Mouse (Mus musculus) liver, adult 2 months (tissue): ENCODE data around the gene Asb18. TPM values are rescaled to one million over a fixed set of nuclear protein-coding genes. Genes with fewer than 3 reads are reported as not detected.

Source experiments
- DNase-seq: peaks from one replicate; pipeline ENCODE4 v3.0.0-alpha.2; 2011; ENCODE audit warnings: low read depth, low spot score; ENCODE audit errors: extremely low read depth
- H3K27ac ChIP-seq: fragments of 200-500 bp; replicated peaks from 2 replicates; pipeline ENCODE4 v1.5.1; 2012; ENCODE audit warnings: low read depth, mild to moderate bottlenecking, control low read depth, inconsistent platforms, low read length; ENCODE audit not compliant: insufficient read depth
- H3K27me3 ChIP-seq: fragments of 200-500 bp; 2 replicates; pipeline ENCODE4 v1.6.1; 2012; ENCODE audit warnings: mild to moderate bottlenecking, moderate library complexity, low read length, inconsistent platforms; ENCODE audit not compliant: control insufficient read depth, insufficient read depth
- H3K36me3 ChIP-seq: fragments of 200-500 bp; 2 replicates; pipeline ENCODE4 v1.6.1; 2012; ENCODE audit warnings: low read length, inconsistent platforms; ENCODE audit not compliant: control insufficient read depth, insufficient read depth
- H3K4me1 ChIP-seq: fragments of 200-500 bp; 2 replicates; pipeline ENCODE4 v1.6.1; 2011; ENCODE audit warnings: low read length; ENCODE audit not compliant: control insufficient read depth, insufficient read depth
- H3K4me3 ChIP-seq: fragments of 200-500 bp; 2 replicates; pipeline ENCODE4 v1.5.1; 2011; ENCODE audit warnings: low read depth, mild to moderate bottlenecking, control low read depth, low read length, moderate library complexity; ENCODE audit not compliant: insufficient read depth
- H3K79me2 ChIP-seq: fragments of 200-500 bp; 2 replicates; pipeline ENCODE4 v1.6.1; 2012; ENCODE audit warnings: inconsistent platforms, mild to moderate bottlenecking, low read length, moderate library complexity; ENCODE audit not compliant: control insufficient read depth, insufficient read depth
- H3K9ac ChIP-seq: fragments of 200-500 bp; 2 replicates; pipeline ENCODE4 v1.6.1; 2012; ENCODE audit warnings: low read depth, mild to moderate bottlenecking, control low read depth, inconsistent platforms, low read length
- CTCF ChIP-seq: fragments of 200-500 bp; IDR thresholded peaks from 2 replicates; pipeline ENCODE4 v1.5.1; 2011; ENCODE audit warnings: low read depth, low read length, control low read depth
- POLR2A ChIP-seq: fragments of 200-500 bp; IDR thresholded peaks from 2 replicates; pipeline ENCODE4 v1.6.1; 2011; ENCODE audit warnings: low read length, control low read depth; ENCODE audit not compliant: insufficient read depth; ENCODE audit errors: extremely low read depth
- WGBS: fragments of 180-500 bp; shearing (Covaris S2); methylation state at CpG from one replicate; pipeline ENCODE4 v1.1.7; 2018; 5-methylcytosine and 5-hydroxymethylcytosine counted together
- polyA plus RNA-seq: library from polyadenylated mRNA; depleted of rRNA; stranded (reverse); fragments of >200 nt; gene quantifications from 2 replicates; pipeline ENCODE4 v1.2.3, GENCODE M21; 2012; rRNA removed
- total RNA-seq: library from RNA; depleted of rRNA; stranded (reverse); fragments of >200 nt; gene quantifications from 2 replicates; pipeline ENCODE4 v1.2.3, GENCODE M21; 2014; rRNA removed

Asb18 gene
- total and polyA plus RNA-seq, 2 experiments, result not detected

- Histone ChIP-seq H3K27ac (no peak overlapping the region), H3K36me3 (no peaks in the 10 kb centered on the region), H3K79me2 (no peaks in the 10 kb centered on the region), H3K27me3 (no peaks in the 10 kb centered on the region), H3K4me3 (no peak overlapping the region), H3K9ac (no peak overlapping the region), H3K4me1 (no peaks in the 10 kb centered on the region)
- DNase-seq, result no peak
- 88% methylated on average over 1 of the region's 1 CpGs for WGBS
- TF ChIP-seq POLR2A (no peak), CTCF (no peak)
Measured at GRCm38 (mm10) chr1:89902641-89903040, 111.8 kb downstream of the Asb18 start.

GRCm38 (mm10) chr1:89902236-89902635 is 112.2 kb downstream of the Asb18 start:
- no peaks in the 10 kb centered on the region for H3K79me2 ChIP-seq

GRCm38 (mm10) chr1:89901381-89901780 is 113.1 kb downstream of the Asb18 start:
- no peak overlapping the region for H3K9ac ChIP-seq
- H3K4me1 ChIP-seq, result no peaks in the 10 kb centered on the region
- no peaks in the 10 kb centered on the region for H3K27me3 ChIP-seq
- no peak overlapping the region for H3K4me3 ChIP-seq
- WGBS, result 83% methylated on average over 4 of the region's 4 CpGs
- TF ChIP-seq CTCF (no peak), POLR2A (no peak)
- H3K79me2 ChIP-seq, result no peaks in the 10 kb centered on the region
- no peaks in the 10 kb centered on the region for H3K36me3 ChIP-seq
- DNase-seq, result no peak
- no peak overlapping the region for H3K27ac ChIP-seq

More at GRCm38 (mm10) chr1:89902236-89902635, 112.2 kb downstream of the Asb18 start:
- Histone ChIP-seq H3K4me1 (no peaks in the 10 kb centered on the region), H3K36me3 (no peaks in the 10 kb centered on the region), H3K9ac (no peak overlapping the region), H3K27ac (no peak overlapping the region), H3K4me3 (no peak overlapping the region), H3K27me3 (no peaks in the 10 kb centered on the region)
- TF ChIP-seq CTCF (no peak), POLR2A (no peak)
- no peak for DNase-seq
- 84% methylated on average over 2 of the region's 2 CpGs for WGBS

Other genes starting within 250 kb of the Asb18 start
- not detected in 2 replicates for gene Gbx2, start 83.5 kb downstream of the Asb18 start, total RNA-seq
- not detected in 2 replicates for gene Gbx2, start 83.5 kb downstream of the Asb18 start, polyA plus RNA-seq
- not detected in 2 replicates for gene Iqca, start 138.7 kb upstream of the Asb18 start, total RNA-seq
- gene Iqca, start 138.7 kb upstream of the Asb18 start, polyA plus RNA-seq, result not detected in 2 replicates
- 0.46 and 0.74 TPM in 2 replicates for gene Ackr3, start 189.3 kb upstream of the Asb18 start, total RNA-seq
- gene Ackr3, start 189.3 kb upstream of the Asb18 start, polyA plus RNA-seq, result 1.5 and 2.4 TPM in 2 replicates